Mouse (Mus musculus) activated CD4-positive, CD25-positive, alpha-beta regulatory T cell, adult 4 months (primary cell): Measurements from ENCODE around the gene Lama4. TPM values are rescaled to one million over a fixed set of nuclear protein-coding genes. Genes with fewer than 3 reads are reported as not detected.

Source experiments
- polyA plus RNA-seq, 2 experiments: library from polyadenylated mRNA; unstranded; fragments of 100-300 nt; shearing (Covaris generic); gene quantifications; one replicate each; pipeline ENCODE4 v1.2.1; 2017

The Lama4 gene
- polyA plus RNA-seq, 2 experiments from 2014 or later: 0.20 TPM; not detected in 1

Other genes starting within 250 kb of the Lama4 start
- not detected for gene Rfpl4b, start 143.7 kb upstream of the Lama4 start, polyA plus RNA-seq
- 1 to 10 TPM in 1 of 2 experiments, not detected in 1; 2.1 TPM for gene Fam229b, start 168.4 kb downstream of the Lama4 start, polyA plus RNA-seq
- 1 to 10 TPM; 4.3 to 5.7 TPM for gene Tube1, start 168.5 kb downstream of the Lama4 start, polyA plus RNA-seq
- not detected for gene Ccn6, start 198.3 kb downstream of the Lama4 start, polyA plus RNA-seq